11 mouse cellular contexts compared by ENCODE assay signal in the genomic region with DNA sequence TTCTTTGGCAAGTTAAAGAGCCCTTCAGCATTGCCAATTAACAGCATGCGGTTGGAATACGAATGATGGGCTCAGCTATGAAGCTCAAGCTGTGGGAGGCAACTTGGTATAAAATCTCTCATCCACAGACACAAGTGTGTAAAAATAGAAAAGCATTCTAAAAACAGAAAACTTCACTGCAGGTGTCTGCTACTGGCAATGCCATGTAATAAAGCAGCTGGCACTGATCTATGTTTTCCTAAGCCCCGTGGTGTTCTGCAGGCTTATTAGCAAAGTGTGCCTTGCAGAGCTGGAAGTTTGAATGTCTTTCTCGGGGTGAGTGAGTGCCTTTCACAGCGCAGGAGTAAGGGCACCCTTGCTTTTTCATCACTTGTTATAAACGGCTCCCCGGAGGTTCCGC.
A peak's percentile ranks its signal among the peaks of the same experiment; 100 is the strongest.
DNase-seq lines count a peak whose midpoint lies in the region; ATAC-seq and TF ChIP-seq lines count a peak whose summit lies in the region.
"Had no signal": no experiment of that assay in that cellular context is flagged by ENCODE, and none has a peak within 500 bp of the region (broad histone marks: within the 10 kb centered on the region; RNA-seq: fewer than 3 reads in every experiment).

No protein-coding gene starts in this region.

- no peak overlapping the region for H3K27ac ChIP-seq in midbrain, embryonic 14.5 days (replicated peaks; ENCODE audit: low read depth, low read length)
- H3K27ac ChIP-seq in midbrain, embryonic 13.5 days, result no peak overlapping the region
- H3K27ac ChIP-seq in gastrocnemius, adult 2 months, result no peak overlapping the region
- H3K27ac ChIP-seq: midbrain, embryonic 12.5 days; stomach, postnatal 0 days had no signal

- H3K4me1 ChIP-seq in midbrain, embryonic 14.5 days (ENCODE audit: control insufficient read depth, insufficient read depth, low read length), result no peaks in the 10 kb centered on the region
- no peaks in the 10 kb centered on the region for H3K4me1 ChIP-seq in midbrain, embryonic 13.5 days (replicated peaks)
- H3K4me1 ChIP-seq: midbrain, embryonic 12.5 days had no signal

- WGBS in midbrain, embryonic 14.5 days, result 85% methylated on average over 8 of the region's 8 CpGs
- WGBS in midbrain, embryonic 13.5 days, result 83% methylated on average over 8 of the region's 8 CpGs

- H3K36me3 ChIP-seq in midbrain, embryonic 14.5 days (ENCODE audit: control insufficient read depth, insufficient read depth, low read length), result no peaks in the 10 kb centered on the region
- H3K36me3 ChIP-seq in midbrain, embryonic 13.5 days, result no peaks in the 10 kb centered on the region
- H3K36me3 ChIP-seq: midbrain, embryonic 12.5 days had no signal

- no peak for TF ChIP-seq CTCF in gastrocnemius, adult 2 months (IDR thresholded peaks at IDR 0.05)

- H3K9ac ChIP-seq in midbrain, embryonic 14.5 days (replicated peaks; ENCODE audit: low read length), result no peak overlapping the region
- H3K9ac ChIP-seq in midbrain, embryonic 13.5 days (replicated peaks), result no peak overlapping the region
- H3K9ac ChIP-seq: midbrain, embryonic 12.5 days had no signal

- H3K27me3 ChIP-seq in midbrain, embryonic 14.5 days (ENCODE audit: control insufficient read depth, insufficient read depth, low read length), result no peaks in the 10 kb centered on the region
- H3K27me3 ChIP-seq in midbrain, embryonic 13.5 days, result no peaks in the 10 kb centered on the region
- H3K27me3 ChIP-seq: midbrain, embryonic 12.5 days had no signal

- H3K4me3 ChIP-seq in midbrain, embryonic 14.5 days (replicated peaks; ENCODE audit: low read depth, low read length), result no peak overlapping the region
- no peak overlapping the region for H3K4me3 ChIP-seq in midbrain, embryonic 13.5 days (replicated peaks)
- no peak overlapping the region for H3K4me3 ChIP-seq in gastrocnemius, adult 2 months
- H3K4me3 ChIP-seq: midbrain, embryonic 12.5 days had no signal

- peak; percentile 1 for DNase-seq in cerebellum, adult 9-10 months
- DNase-seq in cerebellum, postnatal 4 days (ENCODE audit: low spot score in 2 of 2), result no peak
- peak; percentile 9 for DNase-seq in midbrain, embryonic 14.5 days
- peak; percentile 14 to 21 for DNase-seq in layer of hippocampus, postnatal 10 days (ENCODE audit: low spot score in 2 of 2)
- peak; percentile 6 for DNase-seq in right cerebral cortex, postnatal 25 days
- no peak for DNase-seq in gastrocnemius, adult 2 months
- no peak for DNase-seq in heart, adult 8-10 months (ENCODE audit: low spot score)
- DNase-seq: adrenal gland, postnatal 14 days had no signal

- H3K4me2 ChIP-seq in midbrain, embryonic 14.5 days (ENCODE audit: low read length), result no peak overlapping the region
- no peak overlapping the region for H3K4me2 ChIP-seq in midbrain, embryonic 13.5 days (replicated peaks)
- H3K4me2 ChIP-seq: midbrain, embryonic 12.5 days had no signal

- no peaks in the 10 kb centered on the region for H3K9me3 ChIP-seq in midbrain, embryonic 14.5 days (ENCODE audit: control insufficient read depth, low read length)
- H3K9me3 ChIP-seq in midbrain, embryonic 13.5 days, result no peaks in the 10 kb centered on the region
- H3K9me3 ChIP-seq: midbrain, embryonic 12.5 days had no signal

- intact Hi-C loops in gastrocnemius, adult 2 months (cut with DNase I), result no loop called here

- ATAC-seq in midbrain, embryonic 14.5 days (ENCODE audit: low FRiP score, low TSS enrichment), result no peak
- no peak for ATAC-seq in midbrain, embryonic 13.5 days

Comparison
In these comparisons a context has a peak if more than half of its experiments do, and no peak if none do; other contexts are left out.
1. DNase-seq: peak in cerebellum, adult 9-10 months (single experiment), midbrain, embryonic 14.5 days (single experiment), layer of hippocampus, postnatal 10 days (2 of 2) and right cerebral cortex, postnatal 25 days (single experiment); none in cerebellum, postnatal 4 days (0 of 2), gastrocnemius, adult 2 months (single experiment) and heart, adult 8-10 months (single experiment).